Mouse (Mus musculus) frontal cortex, postnatal 14 days (tissue): ENCODE data around the gene Actr3b.

Source experiments
- DNase-seq, 2 experiments: peaks; one replicate each; pipeline ENCODE4 v3.0.0; 2022; ENCODE audit warnings: low spot score in 2 of 2

Actr3b gene

DNA sequence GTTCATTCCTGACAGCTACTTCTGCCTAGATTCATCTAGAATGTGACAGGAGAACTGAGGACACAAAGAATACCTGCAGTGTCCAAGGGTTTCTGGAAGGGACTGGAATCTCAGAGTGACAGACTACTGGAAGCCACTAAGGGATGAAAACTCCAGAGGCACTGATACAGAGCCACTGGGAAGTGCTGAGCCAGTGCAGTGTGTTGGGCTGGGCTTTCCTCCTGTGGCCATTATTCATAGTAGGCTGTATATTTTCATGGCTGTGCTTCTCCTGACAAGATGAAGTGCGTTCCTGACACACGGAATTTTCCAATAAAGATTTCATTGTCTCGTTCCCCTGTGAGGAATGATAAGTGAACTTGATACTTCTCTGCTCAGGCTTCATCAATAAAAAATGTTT is 126.9 kb downstream of the Actr3b start:
- no peak for DNase-seq

DNA sequence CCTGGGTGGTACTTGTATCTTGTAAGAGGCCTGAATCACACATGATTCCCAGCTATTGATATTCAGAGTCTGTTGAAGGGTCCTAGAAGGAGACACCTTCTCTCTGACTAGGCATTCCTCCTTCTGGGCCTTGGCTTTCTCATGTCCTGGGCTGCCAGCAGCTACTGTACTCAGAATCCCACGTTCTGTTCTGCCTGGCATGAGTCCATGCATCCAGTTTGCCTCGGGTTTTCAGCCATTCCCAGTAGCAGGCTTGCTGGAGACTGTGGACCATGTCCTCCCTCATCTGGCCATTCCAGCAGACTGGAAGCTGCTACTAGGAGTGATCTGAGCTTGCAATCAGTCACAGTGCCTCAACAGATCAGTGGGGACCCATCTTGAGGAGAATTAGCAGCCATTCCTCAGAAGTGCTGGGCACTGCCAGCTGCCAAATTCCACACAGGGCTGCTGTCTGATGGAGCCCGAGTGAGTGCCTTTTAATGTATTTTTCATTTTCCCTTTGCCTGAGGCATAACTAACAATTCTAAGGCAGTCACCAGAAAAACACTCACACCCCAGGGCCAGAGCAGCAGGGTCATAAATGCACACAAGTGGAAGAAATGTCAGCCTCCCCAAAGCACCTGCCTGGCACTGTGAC is 130.1 kb downstream of the Actr3b start:
- no peak for DNase-seq

DNA sequence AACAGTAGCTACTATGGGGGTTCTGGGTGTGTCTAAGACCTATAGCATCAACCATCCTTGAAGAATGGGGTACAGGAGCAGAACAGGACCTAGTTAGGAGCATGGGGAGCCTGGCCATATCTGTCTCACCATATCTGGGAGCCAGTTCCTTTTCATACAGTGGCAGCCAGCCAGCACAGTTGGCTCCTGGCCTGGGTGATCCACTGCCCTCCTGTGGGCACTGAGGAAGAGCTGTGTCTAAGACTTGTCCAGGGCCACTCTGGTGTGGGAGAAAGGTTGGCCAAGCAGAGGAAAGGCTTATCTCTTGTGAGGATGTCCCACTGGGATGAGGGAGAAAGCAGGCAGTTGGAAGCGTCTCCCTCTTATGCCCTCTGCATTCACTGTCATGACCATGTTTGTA is 131.5 kb downstream of the Actr3b start:
- no peak for DNase-seq
